Mouse (Mus musculus) lung, postnatal 25 days (tissue): ENCODE measurements around the gene Cpe.
A peak's percentile ranks its signal among the peaks of the same experiment; 100 is the strongest.

Experiments
- DNase-seq: peaks from one replicate; pipeline ENCODE4 v3.0.0; 2022; ENCODE audit warnings: low spot score

The Cpe gene

DNA sequence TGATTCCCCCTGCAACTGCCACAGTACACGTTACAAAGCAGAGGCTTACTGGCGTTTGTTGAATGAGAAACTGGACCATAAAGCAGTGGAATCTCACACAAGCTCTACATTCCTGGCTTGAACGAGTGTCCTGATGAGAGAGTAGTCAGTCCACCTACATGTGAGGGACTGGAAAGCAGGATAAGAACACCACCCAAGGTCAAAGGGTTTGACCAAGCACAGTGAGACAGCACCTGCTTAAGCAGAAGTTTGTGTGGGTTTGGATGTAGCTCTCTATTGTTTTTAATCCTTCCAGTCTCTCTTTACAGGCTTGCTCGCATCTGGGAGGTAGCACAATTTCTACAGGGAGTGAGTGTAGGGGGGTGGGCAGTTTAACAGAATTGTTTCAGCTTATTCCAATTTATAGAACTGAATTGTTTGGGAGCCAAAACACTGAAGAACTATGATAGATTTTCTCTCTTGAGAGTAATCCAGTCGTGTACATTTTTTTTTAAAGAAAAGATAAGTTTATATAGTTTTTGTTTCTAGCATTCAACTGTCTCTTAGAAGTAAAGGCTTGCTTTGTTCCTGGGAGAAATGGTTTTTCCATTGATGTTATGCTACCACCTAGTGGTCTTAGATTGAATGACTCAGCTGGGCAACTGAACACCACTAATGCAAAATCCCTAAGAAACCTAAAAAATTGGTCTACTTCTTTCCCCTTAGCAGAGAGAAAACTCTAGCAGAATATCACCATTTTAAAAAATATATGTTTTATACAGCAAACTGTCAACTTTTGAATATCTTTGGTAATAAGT lies 144.6 kb downstream of the Cpe start:
- peak; percentile 29 for DNase-seq

DNA sequence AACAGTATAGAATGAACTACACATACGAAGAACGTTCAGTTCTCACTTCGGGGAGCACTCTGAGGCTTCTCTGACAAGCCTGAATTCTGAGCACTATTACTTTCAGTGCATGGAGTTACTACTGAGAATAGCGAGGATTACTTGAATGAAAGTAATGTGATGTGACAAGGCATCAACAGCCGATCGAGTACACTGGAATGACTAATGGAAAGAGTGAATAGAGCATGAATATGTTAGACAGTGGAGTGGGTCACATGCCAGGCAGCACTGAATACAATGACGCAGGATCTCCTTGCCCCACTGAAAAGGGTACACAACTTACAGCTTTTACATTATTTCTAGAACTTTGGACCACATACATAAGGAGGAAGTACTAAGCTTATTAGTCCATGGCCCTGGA lies 149.4 kb downstream of the Cpe start:
- no peak for DNase-seq
